Mouse (Mus musculus): ENCODE results near the gene Slc13a1.

GRCm38 (mm10) chr6:24173951-24174350, 6.1 kb upstream of the Slc13a1 start:
- TF ChIP-seq CTCF (IDR thresholded peaks at IDR 0.05; ENCODE audit: low read depth, low read length): no peak
- no peak for TF ChIP-seq GATA1 (IDR thresholded peaks at IDR 0.05; ENCODE audit: borderline replicate concordance, low read length)

Data from G1E (cell line).